Mouse (Mus musculus) MEL (cell line): Measurements from ENCODE around the gene Fut9. TPM values are rescaled to one million over a fixed set of nuclear protein-coding genes. Genes with fewer than 3 reads are reported as not detected.
A peak's percentile ranks its signal among the peaks of the same experiment; 100 is the strongest.

Experiments used
- DNase-seq: peaks from one replicate; pipeline ENCODE4 v3.0.0; 2011; ENCODE audit warnings: low read depth, low spot score
- H3K27ac ChIP-seq: 2 replicates; pipeline ENCODE4 v1.5.1; 2012; ENCODE audit warnings: low read depth, mild to moderate bottlenecking, control low read depth, low read length, moderate library complexity; ENCODE audit not compliant: control insufficient read depth
- H3K27me3 ChIP-seq, 2 experiments: fragments of 150-350 bp in 1 of 2; sonication (generic) in 1 of 2; 2 replicates each; pipeline ENCODE4 v1.6.1; 2012; ENCODE audit warnings: low read length in 2 of 2, mild to moderate bottlenecking in 2 of 2, improper control_type of control experiment in 1 of 2, moderate library complexity in 1 of 2; ENCODE audit not compliant: insufficient read depth in 2 of 2, control insufficient read depth in 1 of 2
- H3K36me3 ChIP-seq, 2 experiments: 2 replicates each; pipeline ENCODE4 v1.6.1; 2012 to 2014; ENCODE audit warnings: low read length in 2 of 2, improper control_type of control experiment in 1 of 2, inconsistent platforms in 1 of 2, mild to moderate bottlenecking in 1 of 2; ENCODE audit not compliant: insufficient read depth in 2 of 2, control insufficient read depth in 1 of 2
- H3K4me1 ChIP-seq, 2 experiments: fragments of 150-350 bp in 1 of 2; sonication (generic) in 1 of 2; 2 replicates each; pipeline ENCODE4 v1.6.1; 2012; ENCODE audit warnings: low read length in 2 of 2, improper control_type of control experiment in 1 of 2, mild to moderate bottlenecking in 1 of 2; ENCODE audit not compliant: insufficient read depth in 2 of 2, control insufficient read depth in 1 of 2
- H3K4me3 ChIP-seq, 2 experiments: fragments of 150-350 bp in 1 of 2; sonication (generic) in 1 of 2; 2 replicates each; pipeline ENCODE4 v1.5.1; 2012; ENCODE audit warnings: low read depth in 2 of 2, low read length in 2 of 2, mild to moderate bottlenecking in 2 of 2, moderate library complexity in 2 of 2, control low read depth in 1 of 2, improper control_type of control experiment in 1 of 2; ENCODE audit not compliant: control insufficient read depth in 1 of 2, insufficient read depth in 1 of 2
- H3K79me2 ChIP-seq: 2 replicates; pipeline ENCODE4 v1.6.1; 2012; ENCODE audit warnings: mild to moderate bottlenecking, low read length, moderate library complexity; ENCODE audit not compliant: control insufficient read depth, poor library complexity, insufficient read depth
- H3K9ac ChIP-seq: 2 replicates; pipeline ENCODE4 v1.6.1; 2012; ENCODE audit warnings: low read depth, mild to moderate bottlenecking, control low read depth, low read length, moderate library complexity; ENCODE audit not compliant: control insufficient read depth, poor library complexity, severe bottlenecking
- H3K9me3 ChIP-seq: fragments of 150-350 bp; sonication (generic); replicated peaks from 2 replicates; pipeline ENCODE4 v1.6.1; 2012; ENCODE audit warnings: mild to moderate bottlenecking, low read length, improper control_type of control experiment, moderate library complexity; ENCODE audit not compliant: insufficient read depth
- CHD1 ChIP-seq: IDR thresholded peaks from 2 replicates; pipeline ENCODE4 v1.6.1; 2012; ENCODE audit warnings: low read depth, mild to moderate bottlenecking, inconsistent platforms, low read length, improper control_type of control experiment
- CTCF ChIP-seq, 3 experiments: IDR thresholded peaks in 2 of 3; conservative IDR thresholded peaks in 1 of 3; 2 replicates each; pipeline ENCODE4 v1.5.1; 2011 to 2012; ENCODE audit warnings: low read length in 3 of 3, low read depth in 2 of 3, mild to moderate bottlenecking in 2 of 3, improper control_type of control experiment in 1 of 3, inconsistent platforms in 1 of 3, mixed read lengths in 1 of 3, moderate library complexity in 1 of 3; ENCODE audit not compliant: control insufficient read depth in 1 of 3, insufficient read depth in 1 of 3, poor library complexity in 1 of 3, severe bottlenecking in 1 of 3
- E2F4 ChIP-seq: IDR thresholded peaks from 2 replicates; pipeline ENCODE4 v1.6.1; 2011; ENCODE audit warnings: low read depth, low read length, improper control_type of control experiment, borderline replicate concordance
- ELF1 ChIP-seq: IDR thresholded peaks from 2 replicates; pipeline ENCODE4 v1.6.1; 2014; ENCODE audit warnings: low read depth, mild to moderate bottlenecking, inconsistent platforms, low read length, improper control_type of control experiment, moderate library complexity
- EP300 ChIP-seq, 2 experiments: IDR thresholded peaks; 2 replicates each; pipeline ENCODE4 v1.6.1; 2011; ENCODE audit warnings: improper control_type of control experiment in 2 of 2, low read length in 2 of 2, low read depth in 1 of 2, mild to moderate bottlenecking in 1 of 2
- GABPA ChIP-seq: IDR thresholded peaks from 2 replicates; pipeline ENCODE4 v1.6.1; 2012; ENCODE audit warnings: low read depth, mild to moderate bottlenecking, inconsistent platforms, low read length, improper control_type of control experiment, moderate library complexity
- JUND ChIP-seq: IDR thresholded peaks from 2 replicates; pipeline ENCODE4 v1.6.1; 2011; ENCODE audit warnings: low read depth, mild to moderate bottlenecking, improper control_type of control experiment, low read length
- MAFK ChIP-seq: IDR thresholded peaks from 2 replicates; pipeline ENCODE4 v1.6.1; 2011; ENCODE audit warnings: low read depth, mild to moderate bottlenecking, low read length, improper control_type of control experiment, borderline replicate concordance
- MAX ChIP-seq: IDR thresholded peaks from 2 replicates; pipeline ENCODE4 v1.6.1; 2011; ENCODE audit warnings: low read length, improper control_type of control experiment
- NELFE ChIP-seq: IDR thresholded peaks from 2 replicates; pipeline ENCODE4 v1.6.1; 2011; ENCODE audit warnings: low read depth, low read length, improper control_type of control experiment
- NRF1 ChIP-seq: IDR thresholded peaks from 2 replicates; pipeline ENCODE4 v1.6.1; 2014; ENCODE audit warnings: low read depth, mild to moderate bottlenecking, inconsistent platforms, low read length, improper control_type of control experiment, moderate library complexity; ENCODE audit not compliant: poor library complexity, insufficient read depth, severe bottlenecking
- POLR2A ChIP-seq, 2 experiments: IDR thresholded peaks; 2 replicates each; pipeline ENCODE4 v1.6.1; 2011 to 2012; ENCODE audit warnings: low read length in 2 of 2, mild to moderate bottlenecking in 2 of 2, control low read depth in 1 of 2, improper control_type of control experiment in 1 of 2, low read depth in 1 of 2, moderate library complexity in 1 of 2; ENCODE audit not compliant: control insufficient read depth in 1 of 2, insufficient read depth in 1 of 2, poor library complexity in 1 of 2
- POLR2AphosphoS2 ChIP-seq: IDR thresholded peaks from 2 replicates; pipeline ENCODE4 v1.6.1; 2011; ENCODE audit warnings: low read length, improper control_type of control experiment
- POLR2AphosphoS5 ChIP-seq: IDR thresholded peaks from 2 replicates; pipeline ENCODE4 v1.6.1; 2012; ENCODE audit warnings: low read depth, borderline replicate concordance, mild to moderate bottlenecking, inconsistent platforms, low read length, moderate library complexity, mixed read lengths
- RAD21 ChIP-seq: IDR thresholded peaks from 2 replicates; pipeline ENCODE4 v1.6.1; 2011; ENCODE audit warnings: mild to moderate bottlenecking, low read depth, low read length, improper control_type of control experiment
- RCOR1 ChIP-seq: IDR thresholded peaks from 2 replicates; pipeline ENCODE4 v1.6.1; 2012; ENCODE audit warnings: low read depth, mild to moderate bottlenecking, inconsistent platforms, low read length, improper control_type of control experiment
- SIN3A ChIP-seq: IDR thresholded peaks from 2 replicates; pipeline ENCODE4 v1.6.1; 2012; ENCODE audit warnings: low read length, improper control_type of control experiment, inconsistent platforms
- SMC3 ChIP-seq: IDR thresholded peaks from 2 replicates; pipeline ENCODE4 v1.6.1; 2011; ENCODE audit warnings: low read depth, low read length, improper control_type of control experiment
- TAL1 ChIP-seq: IDR thresholded peaks from 2 replicates; pipeline ENCODE4 v1.6.1; 2012; ENCODE audit warnings: mild to moderate bottlenecking, inconsistent platforms, low read length, moderate library complexity, mixed read lengths
- USF2 ChIP-seq, 2 experiments: IDR thresholded peaks; 2 replicates each; pipeline ENCODE4 v1.6.1; 2011 to 2012; ENCODE audit warnings: improper control_type of control experiment in 2 of 2, low read length in 2 of 2, borderline replicate concordance in 1 of 2, inconsistent platforms in 1 of 2, low read depth in 1 of 2, mild to moderate bottlenecking in 1 of 2; ENCODE audit not compliant: insufficient read depth in 1 of 2
- ZKSCAN1 ChIP-seq: IDR thresholded peaks from 2 replicates; pipeline ENCODE4 v1.6.1; 2012; ENCODE audit warnings: low read depth, mild to moderate bottlenecking, inconsistent platforms, low read length, improper control_type of control experiment, moderate library complexity
- ZMIZ1 ChIP-seq: IDR thresholded peaks from 2 replicates; pipeline ENCODE4 v1.6.1; 2012; ENCODE audit warnings: low read depth, mild to moderate bottlenecking, inconsistent platforms, low read length, improper control_type of control experiment, moderate library complexity
- polyA plus RNA-seq, 2 experiments: library from polyadenylated mRNA; stranded (reverse) in 1 of 2; unstranded in 1 of 2; fragments of >175 nt in 1 of 2; fragments of >200 nt in 1 of 2; gene quantifications; 2 replicates each; pipeline versions ENCODE4 v1.2.1 to v1.2.4; 2012; ENCODE audit warnings: low replicate concordance in 2 of 2, low read depth in 1 of 2; ENCODE audit not compliant: insufficient read length in 2 of 2, insufficient read depth in 1 of 2, missing spikeins in 1 of 2
- total RNA-seq: library from RNA; depleted of rRNA; stranded (reverse); fragments of 300-350 nt; gene quantifications from 2 replicates; pipeline ENCODE4 v1.2.3, GENCODE M21; 2012

The Fut9 gene
- total and polyA plus RNA-seq, 3 experiments, result not detected

GRCm38 (mm10) chr4:25713907-25714306 is 86.1 kb downstream of the Fut9 start:
- H3K9me3 ChIP-seq, result no peaks in the 10 kb centered on the region
- no peak overlapping the region for H3K27ac ChIP-seq
- H3K9ac ChIP-seq, result no peak overlapping the region
- H3K79me2 ChIP-seq, result no peaks in the 10 kb centered on the region
- H3K4me1 ChIP-seq, result 0 out of 4 replicates have a peak, but pooled peaks cover 0 to 2% of the 10 kb centered on the region in 2 experiments
- no peak overlapping the region for H3K4me3 ChIP-seq
- no peaks in the 10 kb centered on the region for H3K36me3 ChIP-seq
- no peaks in the 10 kb centered on the region for H3K27me3 ChIP-seq
- TF ChIP-seq SMC3, result no peak
- no peak for TF ChIP-seq SIN3A
- no peak for TF ChIP-seq MAX
- TF ChIP-seq TAL1, result no peak
- TF ChIP-seq NRF1, result no peak
- no peak for TF ChIP-seq POLR2AphosphoS2
- TF ChIP-seq POLR2AphosphoS5, result no peak
- TF ChIP-seq CHD1, result no peak
- no peak for TF ChIP-seq GABPA
- no peak for TF ChIP-seq ZKSCAN1
- TF ChIP-seq ELF1, result no peak
- TF ChIP-seq USF2 (IDR thresholded peaks at IDR 0.05; ENCODE audit: borderline replicate concordance in 1 of 2, insufficient read depth in 1 of 2, low read depth in 1 of 2, low read length in 2 of 2), result no peak
- no peak for TF ChIP-seq E2F4
- no peak for TF ChIP-seq ZMIZ1
- no peak for TF ChIP-seq NELFE
- TF ChIP-seq RCOR1, result no peak
- no peak for TF ChIP-seq POLR2A (IDR thresholded peaks at IDR 0.05; ENCODE audit: control insufficient read depth in 1 of 2, insufficient read depth in 1 of 2, low read depth in 1 of 2, low read length in 2 of 2, poor library complexity in 1 of 2)
- TF ChIP-seq JUND, result no peak
- TF ChIP-seq MAFK, result no peak
- DNase-seq, result no peak

- Histone ChIP-seq H3K4me3 (no peak overlapping the region), H3K9ac (no peak overlapping the region), H3K79me2 (no peaks in the 10 kb centered on the region), H3K4me1 (peaks cover 0 to 2% of the 10 kb centered on the region in 2 experiments; a peak in 1 of 4 replicates), H3K27me3 (no peaks in the 10 kb centered on the region), H3K27ac (no peak overlapping the region), H3K36me3 (no peaks in the 10 kb centered on the region), H3K9me3 (no peaks in the 10 kb centered on the region)
- TF ChIP-seq EP300 (IDR thresholded peaks at IDR 0.05; ENCODE audit: low read depth in 1 of 2, low read length in 2 of 2), result no peak
- peak in 2 of 3 experiments; percentile 34 to 39; a peak in 4 of 6 replicates for TF ChIP-seq CTCF (IDR thresholded peaks at IDR 0.05 in 2 of 3, conservative IDR thresholded peaks at IDR 0.05 in 1 of 3; ENCODE audit: control insufficient read depth in 1 of 3, insufficient read depth in 1 of 3, low read depth in 2 of 3, low read length in 3 of 3, poor library complexity in 1 of 3, severe bottlenecking in 1 of 3)
- TF ChIP-seq SMC3, result peak; percentile 53
- TF ChIP-seq RAD21, result peak; percentile 6
- DNase-seq, result peak; percentile 15
Measured at GRCm38 (mm10) chr4:25684976-25685375, 115.1 kb downstream of the Fut9 start.
